Mouse (Mus musculus) bone marrow, adult 2 months (tissue): ENCODE data around the gene H2-Eb1.

Source experiments
- CTCF ChIP-seq: fragments of 200-500 bp; IDR thresholded peaks from 2 replicates; pipeline ENCODE4 v1.5.1; 2011; ENCODE audit warnings: low read length, control low read depth; ENCODE audit not compliant: control insufficient read depth, insufficient read depth
- POLR2A ChIP-seq: fragments of 200-500 bp; IDR thresholded peaks from 2 replicates; pipeline ENCODE4 v1.6.1; 2011; ENCODE audit warnings: low read depth, mild to moderate bottlenecking, control low read depth, low read length, borderline replicate concordance; ENCODE audit not compliant: control insufficient read depth

DNA sequence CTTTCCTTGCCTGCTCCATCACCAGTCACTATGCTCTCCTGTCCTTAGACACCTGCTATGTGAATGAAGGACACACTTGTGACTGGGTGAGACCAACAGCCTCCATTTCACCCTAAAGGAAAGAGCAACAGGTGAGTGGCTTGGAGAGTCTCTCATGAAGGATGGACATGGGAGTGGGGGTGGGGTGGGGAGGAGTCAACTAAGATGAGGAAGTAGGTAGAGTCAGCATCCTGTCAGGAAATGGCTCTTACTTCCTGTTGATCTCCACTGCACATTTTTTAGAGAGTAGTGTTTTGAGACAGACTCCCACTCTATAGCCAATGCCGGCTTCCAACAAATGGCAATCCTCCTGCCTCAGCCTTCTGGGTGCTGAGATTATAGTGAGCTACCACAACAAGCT, 49.3 kb downstream of the H2-Eb1 start:
- TF ChIP-seq POLR2A (no peak), CTCF (no peak)
